Mouse (Mus musculus) limb, embryonic 12.5 days (tissue): ENCODE measurements around the gene Phlpp1. TPM values are rescaled to one million over a fixed set of nuclear protein-coding genes. Genes with fewer than 3 reads are reported as not detected.

Experiments
- ATAC-seq: fragments of 200-750 bp; cut with Nextera tagmentation; 2 replicates; pipeline ENCODE4 v1.8.0; 2017; ENCODE audit warnings: low read depth, moderate TSS enrichment; ENCODE audit not compliant: insufficient number of reproducible peaks, insufficient read depth, low FRiP score, low TSS enrichment
- H3K27ac ChIP-seq: fragments of 300-500 bp; sonication (generic); 2 replicates; pipeline ENCODE4 v1.5.1; 2016; ENCODE audit warnings: mild to moderate bottlenecking, moderate library complexity
- H3K27me3 ChIP-seq: fragments of 300-500 bp; sonication (generic); 2 replicates; pipeline ENCODE4 v1.6.1; 2016; ENCODE audit warnings: mild to moderate bottlenecking, moderate library complexity
- H3K36me3 ChIP-seq: fragments of 300-500 bp; sonication (generic); 2 replicates; pipeline ENCODE4 v1.6.1; 2016; ENCODE audit warnings: mild to moderate bottlenecking, moderate library complexity
- H3K4me1 ChIP-seq: fragments of 300-500 bp; sonication (generic); replicated peaks from 2 replicates; pipeline ENCODE4 v1.6.1; 2016
- H3K4me2 ChIP-seq: fragments of 300-500 bp; sonication (generic); 2 replicates; pipeline ENCODE4 v1.6.1; 2016; ENCODE audit warnings: mild to moderate bottlenecking, moderate library complexity
- H3K4me3 ChIP-seq: fragments of 300-500 bp; sonication (generic); replicated peaks from 2 replicates; pipeline ENCODE4 v1.5.1; 2016; ENCODE audit warnings: mild to moderate bottlenecking
- H3K9ac ChIP-seq: fragments of 300-500 bp; sonication (generic); replicated peaks from 2 replicates; pipeline ENCODE4 v1.6.1; 2016; ENCODE audit warnings: mild to moderate bottlenecking, moderate library complexity
- H3K9me3 ChIP-seq: fragments of 300-500 bp; sonication (generic); 2 replicates; pipeline ENCODE4 v1.6.1; 2016; ENCODE audit warnings: mild to moderate bottlenecking, moderate library complexity
- WGBS: fragments of 180-500 bp; shearing (Covaris S2); methylation state at CpG from one replicate; pipeline ENCODE4 v1.1.7; 2016; 5-methylcytosine and 5-hydroxymethylcytosine counted together
- polyA plus RNA-seq: library from polyadenylated mRNA; unstranded; fragments of >200 nt; fragmentation: Nextera tagmentation; extraction: Ambion mirVana; gene quantifications from 2 replicates; pipeline ENCODE4 v1.2.1, GENCODE M21; 2016

The Phlpp1 gene
- polyA plus RNA-seq, 1 experiment from 2014 or later = 5.3 TPM

GRCm38 (mm10) chr1:106148386-106149380 is 22.9 kb upstream of the Phlpp1 start:
- no peaks in the 10 kb centered on the region for H3K9me3 ChIP-seq
- no peaks in the 10 kb centered on the region for H3K36me3 ChIP-seq
- H3K27me3 ChIP-seq = no peaks in the 10 kb centered on the region
- H3K4me3 ChIP-seq = no peak overlapping the region
- WGBS = 70% methylated on average over 17 of the region's 17 CpGs
- no peak for ATAC-seq
- H3K4me2 ChIP-seq = no peak overlapping the region
- H3K27ac ChIP-seq = no peak overlapping the region
- no peak overlapping the region for H3K9ac ChIP-seq
- H3K4me1 ChIP-seq = no peaks in the 10 kb centered on the region

GRCm38 (mm10) chr1:106151846-106152245 is 19.7 kb upstream of the Phlpp1 start:
- Histone ChIP-seq H3K4me3 (no peak overlapping the region), H3K4me1 (no peaks in the 10 kb centered on the region), H3K4me2 (no peak overlapping the region), H3K9ac (no peak overlapping the region), H3K36me3 (no peaks in the 10 kb centered on the region), H3K27ac (no peak overlapping the region), H3K27me3 (no peaks in the 10 kb centered on the region), H3K9me3 (no peaks in the 10 kb centered on the region)
- 82% methylated on average over 12 of the region's 12 CpGs for WGBS
- ATAC-seq = no peak

GRCm38 (mm10) chr1:106152742-106153141 is 18.8 kb upstream of the Phlpp1 start:
- Histone ChIP-seq H3K4me2 (no peak overlapping the region), H3K27me3 (no peaks in the 10 kb centered on the region), H3K9ac (no peak overlapping the region), H3K4me1 (no peaks in the 10 kb centered on the region), H3K9me3 (no peaks in the 10 kb centered on the region), H3K36me3 (no peaks in the 10 kb centered on the region), H3K4me3 (no peak overlapping the region), H3K27ac (no peak overlapping the region)
- ATAC-seq = no peak

GRCm38 (mm10) chr1:106154590-106154989 is 17.0 kb upstream of the Phlpp1 start:
- WGBS = 90% methylated on average over 7 of the region's 7 CpGs
- H3K27me3 ChIP-seq = no peaks in the 10 kb centered on the region
- no peaks in the 10 kb centered on the region for H3K9me3 ChIP-seq
- no peak for ATAC-seq
- no peaks in the 10 kb centered on the region for H3K4me1 ChIP-seq
- no peak overlapping the region for H3K27ac ChIP-seq
- H3K4me3 ChIP-seq = no peak overlapping the region
- no peak overlapping the region for H3K9ac ChIP-seq
- no peak overlapping the region for H3K4me2 ChIP-seq
- no peaks in the 10 kb centered on the region for H3K36me3 ChIP-seq

GRCm38 (mm10) chr1:106155087-106155567 is 16.4 kb upstream of the Phlpp1 start:
- Histone ChIP-seq H3K27ac (no peak overlapping the region), H3K36me3 (no peaks in the 10 kb centered on the region), H3K9ac (no peak overlapping the region), H3K4me1 (no peaks in the 10 kb centered on the region), H3K27me3 (no peaks in the 10 kb centered on the region), H3K4me2 (no peak overlapping the region), H3K9me3 (no peaks in the 10 kb centered on the region), H3K4me3 (no peak overlapping the region)
- 75% methylated on average over 10 of the region's 10 CpGs for WGBS
- no peak for ATAC-seq

- WGBS = 86% methylated on average over 6 of the region's 6 CpGs
- Histone ChIP-seq H3K9me3 (no peaks in the 10 kb centered on the region), H3K9ac (no peak overlapping the region), H3K36me3 (no peaks in the 10 kb centered on the region), H3K27ac (no peak overlapping the region), H3K4me2 (no peak overlapping the region), H3K4me1 (no peaks in the 10 kb centered on the region), H3K4me3 (no peak overlapping the region), H3K27me3 (no peaks in the 10 kb centered on the region)
- ATAC-seq = no peak
These were observed 15.8 kb upstream of the Phlpp1 start for GRCm38 (mm10) chr1:106155702-106156101.

- WGBS = 65% methylated on average over 4 of the region's 4 CpGs
- ATAC-seq = no peak
- Histone ChIP-seq H3K36me3 (no peaks in the 10 kb centered on the region), H3K4me1 (no peaks in the 10 kb centered on the region), H3K9ac (no peak overlapping the region), H3K27me3 (no peaks in the 10 kb centered on the region), H3K9me3 (no peaks in the 10 kb centered on the region), H3K4me2 (no peak overlapping the region), H3K4me3 (no peak overlapping the region), H3K27ac (no peak overlapping the region)
These were observed 13.5 kb upstream of the Phlpp1 start for GRCm38 (mm10) chr1:106157961-106158515.

GRCm38 (mm10) chr1:106159667-106160066 is 11.9 kb upstream of the Phlpp1 start:
- Histone ChIP-seq H3K27ac (no peak overlapping the region), H3K9me3 (no peaks in the 10 kb centered on the region), H3K36me3 (no peaks in the 10 kb centered on the region), H3K9ac (no peak overlapping the region), H3K4me2 (no peak overlapping the region), H3K27me3 (no peaks in the 10 kb centered on the region), H3K4me3 (no peak overlapping the region), H3K4me1 (no peaks in the 10 kb centered on the region)
- ATAC-seq = no peak
- 94% methylated on average over 5 of the region's 5 CpGs for WGBS

GRCm38 (mm10) chr1:106160916-106161315 is 10.6 kb upstream of the Phlpp1 start:
- Histone ChIP-seq H3K4me2 (no peak overlapping the region), H3K4me3 (no peak overlapping the region), H3K36me3 (no peaks in the 10 kb centered on the region), H3K4me1 (no peaks in the 10 kb centered on the region), H3K27me3 (no peaks in the 10 kb centered on the region), H3K9me3 (no peaks in the 10 kb centered on the region), H3K27ac (no peak overlapping the region), H3K9ac (no peak overlapping the region)
- ATAC-seq = no peak
- 77% methylated on average over 4 of the region's 4 CpGs for WGBS

- no peak overlapping the region for H3K4me3 ChIP-seq
- H3K4me2 ChIP-seq = no peak overlapping the region
- ATAC-seq = no peak
- H3K9me3 ChIP-seq = no peaks in the 10 kb centered on the region
- H3K9ac ChIP-seq = no peak overlapping the region
- H3K36me3 ChIP-seq = no peaks in the 10 kb centered on the region
- no peaks in the 10 kb centered on the region for H3K27me3 ChIP-seq
- no peak overlapping the region for H3K27ac ChIP-seq
- no peaks in the 10 kb centered on the region for H3K4me1 ChIP-seq
- WGBS = 82% methylated on average over 7 of the region's 7 CpGs
These were observed 9.0 kb upstream of the Phlpp1 start for GRCm38 (mm10) chr1:106162581-106162980.

GRCm38 (mm10) chr1:106163401-106163800 is 8.2 kb upstream of the Phlpp1 start:
- ATAC-seq = no peak
- Histone ChIP-seq H3K36me3 (no peaks in the 10 kb centered on the region), H3K27me3 (no peaks in the 10 kb centered on the region), H3K4me2 (no peak overlapping the region), H3K27ac (no peak overlapping the region), H3K4me3 (no peak overlapping the region), H3K9ac (no peak overlapping the region), H3K9me3 (no peaks in the 10 kb centered on the region), H3K4me1 (no peaks in the 10 kb centered on the region)
- WGBS = 87% methylated on average over 8 of the region's 8 CpGs
